Mouse (Mus musculus) heart, adult 11 months (tissue): Measurements from ENCODE around the gene Eif4a3.
A peak's percentile ranks its signal among the peaks of the same experiment; 100 is the strongest.
"Not testable (repeated sequence)": the region's sequence is repeated elsewhere in the genome, so short reads cannot be mapped to it uniquely, and the experiment has no call there.

Source experiments
- DNase-seq: peaks from one replicate; pipeline ENCODE4 v3.0.0; 2022

The Eif4a3 gene

DNA sequence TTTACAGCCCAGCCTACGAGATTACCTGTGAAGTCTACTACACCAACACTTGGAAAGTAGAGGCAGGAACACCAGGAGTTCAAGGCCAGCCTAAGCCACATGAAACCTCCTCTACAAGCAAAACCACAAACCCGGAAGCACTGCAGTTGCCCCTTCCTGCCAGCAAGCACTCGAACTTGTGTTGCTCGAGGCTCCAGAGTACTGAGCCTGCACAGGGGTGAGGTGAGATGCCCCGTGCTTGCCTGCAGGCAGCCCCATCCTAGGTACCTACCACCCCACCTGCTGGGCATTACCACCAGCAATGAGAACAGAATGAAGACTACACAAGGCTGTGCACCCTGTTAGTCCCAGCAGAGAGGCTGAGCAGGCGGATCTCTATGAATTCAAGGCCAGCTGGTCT, 1.9 kb downstream of the Eif4a3 start:
- no peak for DNase-seq

DNA sequence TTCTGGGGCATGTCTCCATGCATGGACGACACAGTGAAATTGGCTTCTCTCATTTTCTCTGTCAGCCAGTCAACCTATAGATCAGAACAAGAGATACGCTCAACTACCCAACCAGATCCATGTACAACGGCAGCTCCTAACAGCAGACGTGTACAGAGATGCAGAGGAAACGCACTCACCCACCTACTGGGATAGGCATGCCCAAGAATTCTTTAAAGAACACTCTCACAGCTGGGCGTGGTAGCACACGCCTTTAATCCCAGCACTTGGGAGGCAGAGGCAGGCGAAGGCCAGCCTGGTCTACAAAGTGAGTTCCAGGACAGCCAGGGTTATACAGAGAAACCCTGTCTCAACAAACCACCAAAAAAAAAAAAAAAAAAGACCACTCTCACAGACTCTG, 7.0 kb downstream of the Eif4a3 start:
- not testable (repeated sequence) for DNase-seq

DNA sequence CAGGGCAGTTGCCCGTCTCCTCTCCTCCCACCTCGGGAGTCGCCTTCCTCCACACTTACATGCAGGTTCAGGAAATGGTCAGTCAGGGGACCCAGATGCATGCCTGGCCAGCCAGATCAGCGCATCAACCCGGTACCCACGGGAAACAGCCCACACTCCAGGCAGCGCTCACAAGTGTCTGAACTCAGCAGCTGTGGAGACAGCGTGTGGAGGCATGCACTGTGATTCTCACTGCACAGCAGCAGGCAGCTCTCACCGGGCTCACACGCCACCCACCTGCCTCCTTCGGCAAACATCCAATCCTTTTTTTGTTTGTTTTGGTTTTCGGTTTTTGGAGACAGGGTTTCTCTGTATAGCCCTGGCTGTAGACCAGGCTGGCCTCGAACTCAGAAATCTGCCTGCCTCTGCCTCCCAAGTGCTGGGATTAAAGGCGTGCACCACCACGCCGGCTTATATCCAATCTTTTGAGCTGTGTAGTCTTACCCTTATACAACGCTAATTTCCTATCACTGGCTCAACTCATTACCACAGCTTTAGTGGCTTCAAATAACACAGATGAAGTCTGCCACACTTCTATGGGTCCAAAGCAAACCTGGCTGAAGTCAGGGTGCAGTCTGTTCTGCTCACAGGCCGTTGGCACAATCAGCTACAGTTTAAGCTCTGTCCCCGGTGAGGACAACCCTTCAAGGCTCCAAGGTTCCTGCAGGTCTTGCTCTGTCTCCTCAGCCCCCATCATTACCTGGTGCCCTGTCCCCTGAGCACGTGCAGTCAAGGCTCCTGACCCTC, 12.5 kb downstream of the Eif4a3 start:
- no peak for DNase-seq

DNA sequence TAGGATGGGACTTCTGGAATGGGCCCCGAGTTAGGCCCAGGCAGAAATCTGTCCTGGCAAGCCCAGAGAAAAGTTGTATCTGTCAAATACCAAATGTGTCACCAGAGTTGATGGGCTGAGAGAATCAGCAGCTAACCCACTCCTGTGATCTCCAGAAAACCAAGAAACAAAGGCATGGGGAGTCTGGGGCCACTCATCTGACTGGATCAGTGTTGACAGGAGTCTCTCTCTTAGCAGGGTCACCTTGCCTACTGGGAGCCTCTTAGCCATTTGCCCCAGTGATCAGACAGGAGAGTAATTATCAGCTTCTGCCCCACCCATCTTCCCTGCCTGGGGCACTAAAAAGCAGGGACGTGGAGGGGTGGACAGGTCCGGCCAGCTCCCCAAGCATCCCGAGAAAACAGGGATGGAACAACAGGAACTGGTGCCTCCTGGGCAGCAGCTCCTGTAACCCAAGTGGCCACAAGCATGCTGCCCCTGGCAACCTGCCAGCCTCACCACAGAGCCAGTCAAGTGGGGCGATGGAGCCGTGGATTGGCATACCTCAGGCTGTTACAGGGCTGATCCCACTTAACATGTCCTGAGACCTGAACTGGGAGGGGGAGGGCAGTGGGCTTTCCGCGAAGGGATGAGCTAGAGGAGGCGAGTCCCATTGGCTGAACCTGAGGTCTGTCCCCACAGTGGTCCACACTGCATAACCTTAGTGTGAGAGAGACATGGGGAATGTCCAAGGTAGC, 13.9 kb downstream of the Eif4a3 start:
- DNase-seq: peak; percentile 90

DNA sequence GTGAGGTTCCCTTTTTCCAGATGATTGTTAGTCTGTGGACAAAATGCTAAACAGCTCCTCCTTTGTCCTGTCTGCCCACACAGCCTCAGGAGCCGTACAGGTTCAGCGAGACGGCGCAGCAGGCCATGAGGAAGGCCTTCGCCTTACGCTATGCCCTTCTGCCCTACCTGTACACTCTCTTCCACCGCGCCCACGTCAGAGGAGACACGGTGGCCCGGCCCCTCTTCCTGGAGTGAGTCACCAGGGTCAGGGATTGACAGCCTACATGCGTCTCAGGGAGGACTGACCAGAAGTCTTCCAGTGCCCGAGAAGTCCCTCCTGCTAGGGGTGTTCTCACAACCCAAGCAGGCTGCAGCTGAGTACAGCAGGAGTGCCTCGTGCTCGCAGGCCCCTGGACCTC, 18.9 kb downstream of the Eif4a3 start:
- no peak for DNase-seq

DNA sequence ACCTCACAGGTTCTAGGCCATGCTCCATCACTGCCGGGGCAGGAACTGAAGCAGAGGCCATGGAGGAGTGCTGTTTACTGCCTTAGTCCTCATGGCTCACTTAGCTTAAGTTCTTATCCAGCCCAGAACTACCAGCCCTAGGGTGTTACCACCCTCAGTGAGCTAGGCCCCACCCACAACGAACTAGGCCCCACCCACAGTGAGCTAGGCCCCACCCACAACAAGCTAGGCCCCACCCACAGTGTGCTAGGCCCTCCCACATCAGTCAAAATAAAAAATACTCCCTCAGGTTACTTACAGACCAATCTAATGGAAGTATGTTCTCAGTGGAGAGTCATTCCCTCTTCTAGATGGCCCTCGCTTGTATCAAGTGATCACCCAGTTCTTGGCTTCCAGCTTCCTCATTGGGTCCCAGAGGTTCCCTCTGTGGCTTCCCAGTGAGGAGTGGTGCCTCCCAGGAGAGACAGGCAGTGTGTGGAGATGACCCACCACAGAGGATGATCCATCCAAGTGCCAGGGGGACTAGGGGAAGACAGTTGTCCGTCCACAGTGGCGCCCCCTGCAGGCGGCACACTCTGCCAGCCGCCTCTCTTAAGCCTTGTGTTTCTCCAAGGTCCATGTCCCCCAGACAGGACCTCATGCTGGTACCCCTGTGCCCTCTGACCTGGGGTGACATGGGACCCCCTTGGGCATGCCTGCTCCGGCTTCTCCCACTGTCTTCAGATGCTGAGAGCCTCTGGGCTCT, 26.5 kb downstream of the Eif4a3 start:
- no peak for DNase-seq

DNA sequence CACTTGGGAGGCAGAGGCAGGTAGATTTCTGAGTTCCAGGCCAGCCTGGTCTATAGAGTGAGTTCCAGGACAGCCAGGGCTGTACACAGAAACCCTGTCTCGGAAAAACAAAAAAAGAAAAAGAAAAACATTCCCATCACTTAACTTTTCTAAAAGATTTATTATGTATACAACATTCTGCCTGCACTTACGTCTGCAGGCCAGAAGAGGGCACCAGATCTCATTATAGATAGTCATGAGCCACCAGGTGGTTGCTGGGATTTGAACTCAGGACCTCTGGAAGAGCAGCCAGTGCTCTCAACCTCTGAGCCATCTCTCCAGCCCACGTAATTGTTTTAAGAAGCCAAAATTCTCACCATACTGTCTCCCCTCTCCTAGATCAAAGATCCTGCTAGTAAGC, 27.4 kb downstream of the Eif4a3 start:
- not testable (repeated sequence) for DNase-seq

DNA sequence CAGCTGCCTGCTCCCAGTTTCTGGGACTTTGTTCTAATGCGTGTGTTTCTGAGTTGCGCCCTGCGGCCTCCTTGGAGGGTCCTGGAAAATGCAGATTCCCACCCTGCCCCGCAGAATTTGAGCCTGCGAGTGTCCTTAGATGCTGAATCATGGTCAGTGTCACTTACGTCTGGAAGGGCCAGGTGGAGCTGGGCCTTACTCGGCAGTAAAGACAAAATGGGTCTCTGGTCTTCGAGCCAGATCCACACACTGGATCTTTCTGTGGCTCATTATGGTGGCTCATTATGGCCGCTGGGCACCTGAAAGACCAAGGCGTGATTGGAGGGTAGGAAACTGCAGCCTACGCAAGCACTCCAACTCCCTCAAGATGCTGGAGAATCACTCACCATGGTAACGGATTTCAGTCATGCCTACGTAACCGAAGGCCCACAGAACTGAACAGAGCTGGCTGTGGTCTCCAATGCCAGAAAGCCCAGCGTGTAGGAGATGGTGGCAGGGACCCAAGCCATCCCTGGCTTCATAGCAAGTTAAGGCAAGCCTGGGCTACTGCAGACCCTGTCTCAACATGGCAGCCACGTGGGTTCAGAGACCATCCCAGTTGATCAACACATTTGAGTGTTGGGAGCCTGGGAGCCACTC, 31.2 kb downstream of the Eif4a3 start:
- DNase-seq: peak; percentile 92

DNA sequence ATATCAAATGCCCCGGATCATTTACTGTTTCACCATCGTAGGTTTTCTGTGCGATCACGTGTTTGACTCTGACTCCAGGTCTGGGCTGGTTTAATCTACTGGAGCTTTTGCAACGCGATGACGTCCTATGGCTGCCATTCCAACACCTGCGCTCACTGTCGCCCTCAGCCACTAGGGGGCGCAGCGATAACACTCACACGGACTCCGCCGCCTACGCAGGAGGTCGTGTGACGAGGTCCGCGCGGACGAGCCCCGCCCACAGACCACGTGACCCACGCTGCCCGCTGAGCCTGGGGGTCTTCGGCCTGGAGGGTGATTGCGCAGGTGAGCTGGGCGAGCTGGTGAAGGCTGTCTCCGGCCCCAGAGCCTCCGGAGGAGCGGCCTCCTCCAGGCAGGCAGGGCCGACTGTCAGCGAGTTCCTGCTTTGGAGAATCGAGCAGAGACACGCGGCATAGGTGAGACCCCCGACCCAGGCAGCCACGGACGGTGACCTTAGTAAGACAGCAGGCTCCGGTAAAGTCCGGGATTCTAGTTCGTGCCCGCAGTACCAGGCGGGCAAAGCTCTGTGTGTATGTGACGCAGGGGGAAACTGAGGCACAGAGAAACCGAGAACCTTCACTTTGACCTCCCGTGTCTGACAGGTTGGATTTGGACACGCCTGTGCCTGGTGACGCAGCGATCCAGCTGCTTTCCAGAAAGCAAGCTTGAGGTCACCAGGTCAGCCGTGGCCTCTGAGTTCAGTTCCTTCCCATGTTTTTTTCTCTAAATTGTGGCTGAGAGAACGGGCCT, 31.9 kb downstream of the Eif4a3 start, which contains the start of gene Gaa:
Gene Gaa, plus strand, starts transcription at position 120 of the 789 bp plus-strand sequence.
- DNase-seq: peak; percentile 99

DNA sequence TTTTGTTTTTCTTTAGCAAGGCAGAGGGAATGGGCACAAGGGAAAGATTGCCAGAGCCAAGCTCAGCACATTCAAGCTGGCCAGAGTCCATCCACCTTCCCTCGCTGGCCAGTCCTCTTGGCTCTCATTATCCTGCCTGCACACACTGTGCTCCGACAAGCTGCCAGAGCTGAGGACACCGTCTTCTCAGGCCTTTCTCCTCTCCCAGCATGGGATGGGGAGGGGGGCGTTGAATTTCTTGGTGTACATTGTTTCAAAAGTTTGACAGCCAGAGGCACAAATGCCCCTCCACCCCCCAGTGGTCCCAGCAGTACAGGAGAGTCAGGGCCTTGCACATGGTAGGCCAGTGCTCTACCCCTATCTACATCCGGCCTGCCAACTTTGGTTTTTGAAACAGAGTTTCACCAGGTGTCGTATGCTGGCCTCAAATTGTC, 32.6 kb downstream of the Eif4a3 start:
- peak; percentile 97 for DNase-seq

DNA sequence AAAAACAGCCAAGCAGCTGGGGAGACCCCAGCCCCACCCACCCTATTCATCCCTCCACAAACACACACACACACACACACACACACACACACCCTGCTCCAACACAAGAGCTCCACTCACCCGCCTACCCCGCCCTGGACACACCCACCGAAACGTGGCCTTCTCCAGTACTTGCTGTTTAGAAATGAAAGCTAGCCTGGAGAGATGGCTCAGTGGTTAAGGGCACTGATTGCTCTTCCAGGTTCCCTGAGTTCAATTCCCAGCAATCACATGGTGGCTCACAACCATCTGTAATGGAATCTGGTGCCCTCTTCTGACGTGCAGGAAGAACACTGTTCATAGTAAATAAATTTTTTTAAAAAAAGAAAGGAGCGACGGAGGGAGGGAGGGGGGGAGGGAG, 34.1 kb downstream of the Eif4a3 start:
- DNase-seq: no peak

DNA sequence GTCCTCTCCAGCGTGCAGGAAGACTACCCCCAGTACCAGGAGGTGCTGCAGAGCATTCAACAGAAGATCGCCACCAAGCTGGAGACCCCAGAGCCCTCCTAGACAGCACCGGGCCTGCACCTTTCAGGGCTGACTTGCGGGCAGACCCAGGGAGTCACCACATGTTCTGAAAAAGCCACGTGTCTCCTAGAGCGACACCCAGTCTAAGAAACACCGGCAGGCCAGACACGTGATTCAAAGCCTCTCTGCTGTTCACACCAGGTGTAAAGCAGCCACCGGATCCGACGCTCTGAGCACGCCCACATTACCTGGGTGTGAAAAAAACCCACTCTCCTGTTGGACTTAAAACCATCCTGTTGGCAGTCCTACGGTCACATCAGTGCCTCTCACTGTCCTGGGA, 35.5 kb downstream of the Eif4a3 start:
- no peak for DNase-seq

DNA sequence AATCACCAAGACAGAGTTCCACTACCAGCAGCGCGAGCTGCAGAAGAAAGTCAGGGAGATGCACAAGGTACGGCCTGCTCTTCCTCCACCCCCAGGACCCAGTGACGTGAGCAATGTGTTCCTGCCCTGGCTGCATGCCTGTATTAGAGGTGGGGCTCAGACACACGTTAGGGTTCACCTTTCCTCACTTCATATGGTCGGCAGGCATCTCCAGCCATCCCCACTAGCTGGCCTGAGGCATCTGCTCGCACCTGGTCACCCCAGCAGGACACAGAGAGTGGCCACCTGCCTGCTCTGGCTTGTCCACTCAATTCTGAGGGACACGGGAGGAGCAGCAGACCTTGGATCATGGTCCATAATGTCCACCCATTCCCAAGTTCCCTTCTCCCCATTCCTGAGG, 39.9 kb downstream of the Eif4a3 start:
- DNase-seq: peak; percentile 91

DNA sequence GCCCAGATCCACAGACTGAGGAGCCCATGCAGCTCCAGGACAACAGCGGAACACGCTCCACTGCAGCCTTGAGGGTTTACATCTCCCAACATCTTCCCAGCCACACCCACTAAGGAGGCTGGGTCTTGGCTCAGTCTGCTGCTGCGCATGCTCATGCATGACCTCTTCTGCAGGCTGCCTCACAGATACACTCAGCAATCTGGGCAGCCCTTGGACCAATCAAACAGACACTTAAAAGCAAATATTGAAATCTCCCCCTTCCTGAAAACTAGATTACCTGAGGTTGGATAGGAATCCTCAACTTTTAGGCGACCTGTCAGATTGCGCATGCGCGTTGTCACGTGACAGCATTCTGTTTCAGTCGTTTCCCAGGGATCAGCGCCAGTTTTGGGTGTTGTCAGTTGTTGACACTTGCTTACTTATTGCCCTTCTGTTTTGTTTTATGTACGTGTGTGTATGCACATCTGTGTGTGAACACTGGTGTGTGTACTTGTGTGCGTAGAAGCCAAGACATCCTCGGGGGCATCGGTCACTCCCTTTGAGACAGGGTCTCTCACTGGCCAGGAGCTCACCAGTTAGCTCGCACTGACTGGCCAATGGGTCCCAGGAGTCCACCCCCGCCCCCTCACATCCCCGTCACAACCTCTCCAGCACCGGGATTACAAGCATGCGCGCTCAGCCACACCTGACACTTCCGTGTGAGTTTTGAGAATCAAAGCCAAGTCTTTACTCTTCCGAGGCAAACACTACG, 41.1 kb downstream of the Eif4a3 start:
- peak; percentile 98 for DNase-seq

DNA sequence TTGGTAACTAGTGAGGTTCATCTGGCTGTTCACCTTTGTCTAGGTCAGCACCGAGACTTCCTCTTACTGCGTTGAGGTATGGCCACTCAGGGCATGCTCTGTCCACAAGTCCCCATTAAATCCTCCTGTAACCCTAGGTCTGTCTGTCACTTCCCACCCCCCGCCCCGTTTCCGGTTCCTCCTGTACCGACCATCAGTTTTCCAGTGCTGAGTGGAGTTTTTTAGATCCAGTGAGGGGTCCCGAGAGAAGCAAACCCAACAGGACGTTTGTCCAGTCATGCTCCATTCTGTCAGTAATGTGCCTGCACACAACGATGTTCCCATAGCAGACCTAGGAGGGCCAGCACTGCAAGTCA, 41.7 kb downstream of the Eif4a3 start:
- peak; percentile 92 for DNase-seq

DNA sequence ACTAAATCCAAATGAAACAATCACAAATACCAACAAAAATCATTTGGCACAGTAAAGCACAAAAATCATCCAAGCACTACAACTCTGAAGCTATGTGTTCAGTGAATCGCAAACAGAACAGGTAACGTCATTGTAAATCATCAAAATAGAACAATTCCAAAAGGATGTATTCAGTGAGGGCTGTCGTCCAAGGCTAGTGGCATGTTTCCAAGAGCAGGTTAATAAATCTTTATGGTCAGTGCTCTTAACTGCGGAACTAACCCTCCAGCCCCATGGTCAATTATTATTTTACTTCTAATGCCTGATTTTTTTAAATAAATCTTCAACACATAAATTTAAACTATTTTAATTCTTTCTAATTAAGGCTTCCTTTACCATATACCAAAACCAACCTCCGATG, 43.3 kb downstream of the Eif4a3 start:
- not testable (repeated sequence) for DNase-seq

DNA sequence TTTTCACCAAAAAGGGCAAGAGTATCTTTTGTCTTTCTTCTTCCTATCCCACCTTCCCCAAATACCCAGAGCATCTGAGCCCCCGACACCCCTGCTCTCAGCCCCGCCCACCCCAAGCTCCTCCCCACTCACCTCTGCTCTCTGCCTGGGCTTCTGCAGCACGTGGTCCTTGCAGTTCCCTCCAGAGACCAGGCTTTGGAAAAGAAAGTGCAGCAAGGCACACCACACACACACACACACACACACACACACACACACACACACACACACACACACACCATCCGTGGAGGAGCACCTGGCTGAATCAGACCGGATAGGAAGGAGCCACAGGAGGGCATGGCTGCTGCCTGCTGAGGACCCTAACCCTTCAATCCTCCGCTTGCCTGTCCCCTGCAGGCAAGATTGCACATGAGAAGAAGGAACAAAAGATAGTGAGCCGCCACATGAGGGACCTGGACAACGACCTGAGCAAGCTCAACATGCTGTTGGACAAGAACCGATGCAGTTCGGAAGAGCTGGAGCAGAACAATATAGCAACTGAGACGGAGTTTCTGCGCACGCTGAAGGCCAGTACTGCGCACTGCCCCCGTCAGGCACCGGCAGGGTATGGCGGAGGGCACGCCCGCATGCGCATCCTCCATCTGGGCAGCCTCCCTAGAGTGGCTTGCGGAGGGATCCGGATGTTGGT, 46.9 kb downstream of the Eif4a3 start:
- DNase-seq: no peak

DNA sequence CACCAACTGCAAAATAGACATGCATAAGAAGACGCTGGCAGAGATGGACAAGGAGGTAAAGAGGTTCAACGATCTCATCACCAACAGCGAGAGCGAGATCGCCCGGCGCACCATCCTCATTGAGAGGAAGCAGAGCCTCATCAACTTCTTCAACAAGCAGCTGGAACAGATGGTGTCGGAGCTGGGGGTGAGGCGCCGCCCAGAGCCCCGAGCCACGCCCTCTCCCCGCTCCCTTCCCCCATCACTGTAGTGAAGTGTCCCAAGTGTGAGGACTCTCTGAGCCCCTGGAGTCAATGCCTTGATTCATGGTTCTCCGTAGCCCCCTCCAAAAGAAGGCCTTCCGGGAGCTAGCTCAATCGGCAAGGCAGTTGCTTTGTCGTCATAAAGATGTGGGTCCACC, 48.9 kb downstream of the Eif4a3 start:
- no peak for DNase-seq

DNA sequence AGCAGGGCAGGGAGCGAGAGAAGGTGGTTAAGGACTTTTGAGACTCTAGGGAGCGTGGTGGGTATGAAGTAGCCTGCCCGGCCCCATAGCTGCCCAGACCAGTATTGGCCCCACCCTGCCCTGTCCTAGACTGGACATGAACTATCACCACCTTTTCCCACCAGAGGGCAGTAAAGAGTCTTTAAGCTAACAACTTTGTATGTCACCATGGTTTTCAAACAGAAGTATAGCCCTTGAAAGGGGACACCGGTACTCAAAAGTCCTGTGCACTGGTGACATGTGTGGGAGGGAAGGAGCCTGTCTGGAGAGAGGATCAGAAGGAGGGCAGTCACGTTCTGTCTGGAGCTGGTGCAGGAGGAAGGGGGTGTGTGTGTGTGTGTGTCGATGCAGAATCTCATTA, 50.9 kb downstream of the Eif4a3 start:
- peak; percentile 93 for DNase-seq

DNA sequence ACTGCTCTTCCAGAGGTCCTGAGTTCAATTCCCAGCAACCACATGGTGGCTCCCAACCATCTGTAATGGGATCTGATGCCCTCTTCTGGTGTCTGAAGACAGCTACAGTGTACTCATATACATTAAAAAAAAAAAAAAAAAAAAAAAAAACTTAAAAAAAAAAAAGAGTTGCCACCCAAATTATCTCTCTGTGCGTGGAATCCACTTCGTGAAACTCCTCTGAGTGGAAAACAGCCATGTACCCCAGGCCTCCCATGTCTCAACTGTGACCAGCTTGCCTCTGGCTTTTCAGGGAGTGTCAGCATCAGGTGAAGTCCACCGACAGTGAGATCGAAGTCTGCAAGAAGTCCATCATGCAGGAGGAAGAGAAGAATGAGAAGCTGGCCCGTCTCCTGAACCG, 54.3 kb downstream of the Eif4a3 start:
- not testable (repeated sequence) for DNase-seq

DNA sequence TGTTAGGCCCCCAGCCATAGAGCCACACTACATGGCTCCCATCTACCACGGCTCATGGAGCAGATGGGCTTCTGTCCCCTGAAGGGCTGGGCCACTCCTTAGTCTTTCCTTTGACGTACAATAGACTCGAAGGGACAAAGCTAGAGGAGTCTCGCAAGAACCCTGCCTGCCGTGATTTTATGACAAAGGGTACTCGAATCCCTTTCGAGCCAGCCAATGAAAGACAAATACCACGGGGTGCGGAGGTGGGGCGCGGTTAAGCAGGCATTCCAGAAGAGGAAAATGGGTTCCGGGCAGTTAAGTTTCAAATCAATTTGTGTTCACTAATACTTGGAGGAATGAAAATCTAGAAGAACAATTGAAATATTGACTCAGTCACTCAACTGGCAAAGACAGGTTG, 60.4 kb downstream of the Eif4a3 start:
- no peak for DNase-seq
